Mouse (Mus musculus) frontal cortex, postnatal 14 days (tissue): ENCODE measurements around the gene Scn5a.

Experiments
- DNase-seq, 2 experiments: peaks; one replicate each; pipeline ENCODE4 v3.0.0; 2022; ENCODE audit warnings: low spot score in 2 of 2

The Scn5a gene

GRCm38 (mm10) chr9:119564803-119565202, 14.0 kb downstream of the Scn5a start:
- no peak for DNase-seq

DNA sequence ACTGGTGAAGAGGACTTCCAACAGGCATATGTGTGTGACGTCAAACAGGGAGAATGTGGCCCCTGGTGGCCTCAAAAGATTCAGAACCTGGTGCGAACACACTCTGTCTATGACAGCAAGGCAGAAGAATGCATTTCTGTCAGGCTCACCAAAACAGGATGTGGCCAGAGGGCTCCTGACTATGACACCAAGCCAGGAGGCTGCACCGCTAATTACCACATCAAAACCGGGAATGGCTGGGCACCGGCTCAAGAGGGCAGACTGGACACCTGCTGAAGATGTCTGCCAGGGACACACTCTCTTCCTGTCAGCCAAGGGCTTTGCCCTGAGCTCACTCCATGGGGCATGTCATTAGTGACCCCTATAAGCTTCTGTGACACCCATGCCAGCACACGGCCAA, 15.2 kb downstream of the Scn5a start:
- no peak for DNase-seq

GRCm38 (mm10) chr9:119562256-119562655, 16.6 kb downstream of the Scn5a start:
- DNase-seq: no peak

GRCm38 (mm10) chr9:119561746-119562145, 17.1 kb downstream of the Scn5a start:
- no peak for DNase-seq

- DNase-seq: no peak
Observed at GRCm38 (mm10) chr9:119559537-119560276, 19.1 kb downstream of the Scn5a start.

DNA sequence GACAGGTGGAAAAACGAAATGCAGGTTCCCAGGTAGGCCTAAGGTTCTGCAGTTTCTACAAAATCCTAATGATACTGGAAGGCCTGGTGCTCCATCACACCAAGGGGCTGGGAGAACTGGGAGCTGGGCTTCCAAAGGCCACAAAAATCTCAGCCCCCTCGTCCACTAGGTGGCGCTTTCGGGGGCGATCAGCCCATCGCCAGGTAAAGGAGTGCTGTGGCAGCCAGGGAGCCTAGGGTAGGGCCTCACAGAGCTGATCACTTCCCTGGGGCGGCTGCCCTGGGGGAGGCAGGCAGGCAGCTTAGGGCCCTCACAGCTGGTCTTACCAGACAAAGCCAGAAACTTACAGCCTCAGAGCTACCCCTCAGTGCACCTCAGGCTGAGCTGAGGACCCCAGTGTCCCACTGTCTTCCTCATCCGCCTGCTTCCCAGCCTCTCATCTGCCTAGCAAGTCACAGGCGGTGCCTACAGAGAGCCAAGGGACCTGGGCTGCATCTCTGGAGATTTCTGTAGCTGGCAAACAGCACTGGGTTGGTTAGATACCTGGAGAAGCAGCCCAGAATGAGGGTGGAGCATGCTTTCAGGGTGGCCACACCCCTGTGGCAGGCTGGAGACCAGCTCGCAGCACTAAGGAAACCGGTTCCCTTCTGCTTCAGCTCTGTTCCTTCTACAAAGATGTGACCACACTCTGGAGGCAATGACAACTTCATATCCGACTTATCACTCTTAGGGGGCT, 20.5 kb downstream of the Scn5a start:
- no peak for DNase-seq

DNA sequence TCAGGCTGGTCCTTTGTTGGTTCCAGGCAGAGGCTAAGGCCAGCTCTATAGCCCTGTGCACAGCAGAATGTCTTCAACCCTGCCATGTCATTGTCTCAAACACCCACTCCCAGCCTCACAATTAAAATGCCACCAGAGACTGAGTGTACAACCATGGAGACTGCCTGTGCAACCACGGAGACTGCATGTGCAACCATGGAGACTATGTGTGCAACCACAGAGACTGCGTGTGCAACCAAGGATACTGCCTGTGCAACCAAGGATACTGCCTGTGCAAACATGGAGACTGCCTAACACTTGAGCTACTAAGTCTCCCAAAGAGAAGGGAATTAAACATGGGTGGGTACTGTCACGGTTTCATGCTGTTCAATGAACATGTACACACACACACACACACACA, 22.8 kb downstream of the Scn5a start:
- no peak for DNase-seq

DNA sequence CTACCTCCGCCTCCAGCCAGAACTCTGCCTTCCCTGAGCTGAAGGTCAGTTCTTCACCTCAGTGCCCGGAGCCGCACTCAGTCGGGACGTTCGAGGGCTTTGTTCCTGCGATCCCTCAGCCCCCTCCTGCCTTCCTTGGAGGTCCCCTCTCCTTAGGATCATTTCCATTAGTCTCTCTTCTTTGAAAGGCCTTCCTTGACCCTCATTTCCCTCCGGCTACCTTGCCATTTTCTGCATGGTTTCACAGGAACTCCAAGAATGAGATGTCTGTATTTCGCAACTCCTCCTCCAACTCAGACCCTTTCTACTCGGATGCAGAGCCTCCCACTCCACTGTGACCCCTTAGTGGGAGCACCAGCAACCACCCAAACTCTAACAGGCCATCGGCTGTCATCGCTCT, 31.3 kb downstream of the Scn5a start:
- DNase-seq: no peak

DNA sequence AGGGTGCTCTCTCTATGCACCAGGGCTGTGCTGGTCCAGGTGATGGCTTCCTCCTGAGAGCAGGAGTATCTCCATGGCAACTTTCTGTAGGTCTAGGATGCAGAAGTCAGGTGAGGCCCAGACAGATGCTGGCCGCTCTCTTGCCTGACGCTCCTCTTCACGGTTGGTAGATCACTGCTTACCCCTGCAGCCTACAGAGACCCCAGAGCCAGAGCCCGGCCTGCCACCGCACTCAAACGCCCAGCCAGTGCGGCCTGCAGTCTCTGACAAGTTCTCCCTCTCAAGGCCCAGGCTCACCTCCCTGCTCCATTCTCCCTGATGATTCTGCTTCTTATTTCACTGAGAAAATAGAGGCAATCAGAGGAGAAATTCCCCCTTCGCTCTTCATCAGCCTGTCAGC, 31.7 kb downstream of the Scn5a start:
- DNase-seq: no peak

DNA sequence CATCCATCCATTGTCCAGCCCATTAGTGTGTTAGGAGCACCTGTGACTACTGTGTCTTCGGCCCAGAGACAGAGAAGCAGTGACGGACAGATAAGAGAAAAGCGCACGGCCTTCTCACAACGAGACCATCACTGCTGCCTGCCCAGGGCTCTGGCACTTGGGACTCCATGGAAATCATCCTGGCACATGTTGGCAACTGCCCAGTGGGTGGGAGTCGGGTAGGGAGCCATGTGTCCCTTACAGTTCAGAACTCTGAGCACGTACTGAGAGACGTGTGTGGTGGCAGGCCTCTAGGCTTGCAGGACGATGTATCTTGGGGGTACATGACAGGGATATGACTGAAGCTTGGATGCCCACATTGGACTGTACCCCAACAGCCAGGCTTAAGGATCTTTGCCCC, 38.1 kb downstream of the Scn5a start:
- DNase-seq: no peak

GRCm38 (mm10) chr9:119537823-119538222, 41.0 kb downstream of the Scn5a start:
- DNase-seq: no peak

DNA sequence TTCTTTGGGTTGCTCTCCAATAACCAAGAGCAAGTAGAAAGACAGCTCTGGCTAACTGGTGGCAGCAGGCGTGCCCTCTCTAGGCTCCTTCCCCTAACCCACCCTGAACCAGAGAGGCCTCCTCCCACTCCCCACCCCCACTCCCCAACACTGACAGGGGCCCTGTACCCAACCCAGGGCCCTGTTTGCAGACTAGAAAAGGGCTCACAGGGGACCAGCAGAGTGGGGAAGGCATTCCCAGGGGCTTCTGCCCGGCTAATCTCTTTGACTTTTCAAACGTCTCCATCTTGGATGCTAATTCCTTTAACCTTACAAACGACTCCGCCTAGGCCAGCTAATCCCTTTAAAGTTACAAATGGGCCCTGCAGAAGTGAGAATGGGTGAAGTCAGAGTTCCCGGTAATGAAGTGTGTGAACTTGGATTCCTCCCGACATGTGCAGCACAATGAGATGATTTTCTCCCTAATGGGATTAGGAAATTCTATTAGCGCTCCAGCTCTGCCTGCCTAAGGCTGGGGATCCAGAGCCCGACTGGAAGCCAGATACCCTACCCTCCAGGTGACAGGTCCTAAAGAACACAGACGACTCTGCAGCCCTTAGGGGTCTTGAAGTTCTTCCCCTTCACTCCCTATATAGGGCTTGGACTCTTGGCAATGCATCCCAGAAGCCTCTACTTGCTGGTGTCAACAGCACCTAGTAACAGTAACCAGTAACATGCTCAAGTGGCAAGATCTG, 47.0 kb downstream of the Scn5a start:
- DNase-seq: no peak

GRCm38 (mm10) chr9:119524511-119524910, 54.3 kb downstream of the Scn5a start:
- DNase-seq: no peak

DNA sequence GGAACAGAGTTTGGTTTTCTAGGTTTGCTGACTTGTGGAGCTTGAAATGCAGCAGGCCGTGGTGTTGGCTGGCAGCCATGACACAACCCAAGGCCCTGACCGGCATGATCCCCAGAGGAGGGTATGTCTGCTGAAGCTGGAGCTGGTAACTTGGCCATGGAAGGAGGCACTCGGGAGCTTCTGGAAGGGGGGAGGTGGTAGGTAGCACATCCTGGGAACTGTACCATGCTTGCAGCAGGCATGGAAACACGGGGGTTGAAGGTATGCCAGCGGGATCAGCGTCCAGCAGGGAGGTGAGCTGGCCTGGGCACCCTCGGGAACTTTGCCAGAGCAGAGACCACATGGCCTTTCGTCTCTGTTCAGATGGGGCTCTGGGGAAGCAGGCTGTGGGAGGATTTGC, 55.5 kb downstream of the Scn5a start:
- DNase-seq: no peak

DNA sequence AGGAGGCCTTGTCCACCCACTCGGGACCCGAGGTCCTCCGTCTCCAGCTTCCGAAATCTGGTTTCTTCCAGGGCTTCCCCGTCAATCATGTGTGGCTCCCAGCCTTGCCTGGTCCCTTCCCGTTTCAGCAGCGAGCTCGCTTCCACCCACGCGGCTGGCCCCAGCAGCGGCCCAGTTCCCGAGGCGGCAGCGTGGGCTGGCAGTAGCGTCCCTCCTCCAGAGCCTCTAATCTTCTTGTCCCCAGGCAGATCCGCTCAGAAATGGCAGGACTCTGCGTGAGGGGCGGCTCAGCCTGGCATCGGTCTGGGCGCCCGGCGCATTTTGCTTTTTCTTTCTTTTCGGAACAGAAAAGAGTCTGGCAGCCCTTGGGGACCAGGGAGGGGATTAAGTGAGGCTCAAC, 59.7 kb downstream of the Scn5a start:
- DNase-seq: peak in 1 of 2 experiments; percentile 27

DNA sequence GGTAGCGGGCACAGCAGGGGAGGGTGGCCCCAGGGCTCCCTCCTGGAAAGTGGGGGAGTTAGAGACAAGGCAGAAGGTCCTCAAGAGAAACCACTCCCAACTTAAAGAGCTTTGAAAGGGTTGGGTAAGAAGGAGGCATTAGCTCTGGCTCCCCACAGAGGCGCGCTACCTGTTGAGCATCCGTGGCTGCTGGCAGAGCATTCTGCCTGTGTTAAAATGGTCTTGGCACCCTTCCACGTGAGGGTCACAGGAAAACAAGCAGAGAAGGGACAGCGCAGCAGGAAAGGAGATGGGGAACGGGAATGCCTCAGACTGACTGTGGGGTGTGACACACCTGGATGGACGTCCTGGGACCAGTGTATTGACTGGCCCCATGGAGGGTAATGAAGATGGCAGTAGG, 60.6 kb downstream of the Scn5a start:
- no peak for DNase-seq

- DNase-seq: no peak
Observed at GRCm38 (mm10) chr9:119517467-119517866, 61.3 kb downstream of the Scn5a start.

DNA sequence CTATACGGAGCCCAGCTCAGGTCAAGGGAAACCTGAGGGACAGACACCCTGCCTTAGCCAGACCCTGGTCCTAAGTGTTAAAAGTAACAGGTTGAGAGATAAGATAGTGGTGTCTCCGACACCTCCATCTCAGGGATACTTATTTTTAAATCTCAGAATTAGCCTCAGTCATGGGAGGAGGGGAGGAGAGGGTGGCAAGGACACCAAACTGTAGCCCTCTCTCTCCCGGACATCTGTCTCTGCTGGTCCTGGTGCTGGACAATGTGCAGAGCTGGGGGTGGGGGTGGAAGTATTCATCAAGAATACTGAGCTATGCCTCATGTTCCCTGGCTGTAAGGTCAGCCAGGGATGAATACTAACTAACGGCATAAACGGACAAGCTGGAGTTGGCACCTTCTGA, 62.0 kb downstream of the Scn5a start:
- DNase-seq: no peak

DNA sequence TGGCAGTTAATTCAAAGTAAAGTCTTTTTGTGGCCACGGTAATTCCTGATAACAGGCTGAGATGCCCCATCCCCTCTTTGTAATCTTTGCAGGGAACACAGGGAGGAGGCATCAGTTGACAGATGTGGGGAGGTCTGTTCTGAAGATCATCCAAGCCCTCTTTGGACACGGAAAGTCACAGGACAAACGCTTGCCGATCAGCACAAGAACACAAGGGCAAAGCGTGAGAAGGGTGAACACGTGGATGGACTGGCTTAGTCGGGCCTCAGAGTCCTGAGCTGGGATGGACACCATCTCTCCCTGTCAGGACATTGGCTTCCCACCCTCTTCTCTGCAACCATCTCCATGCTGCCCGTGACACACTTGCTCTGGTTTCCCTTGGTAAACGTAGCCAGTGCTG, 63.4 kb downstream of the Scn5a start:
- no peak for DNase-seq

- DNase-seq: no peak
Observed at GRCm38 (mm10) chr9:119514986-119515385, 63.8 kb downstream of the Scn5a start.

DNA sequence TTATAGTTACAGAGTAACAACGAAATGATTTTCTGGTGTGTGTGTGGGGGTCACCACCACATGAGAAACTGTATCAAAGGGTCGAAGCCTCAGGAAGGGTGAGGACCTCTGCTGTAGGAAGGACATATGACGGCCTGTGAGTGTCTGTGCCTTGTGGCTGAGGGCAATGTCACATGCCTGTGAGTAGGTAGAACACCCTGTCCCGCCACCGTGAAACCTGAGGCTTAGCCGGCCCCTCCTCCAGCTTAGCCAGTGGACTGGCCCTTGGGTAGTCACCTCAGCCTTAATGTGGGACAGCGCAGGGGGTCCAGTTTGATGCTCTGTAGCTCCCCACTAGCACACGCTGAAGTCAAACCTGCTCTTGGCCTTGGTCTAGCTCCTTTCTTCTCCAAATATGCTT, 65.0 kb downstream of the Scn5a start:
- no peak for DNase-seq

DNA sequence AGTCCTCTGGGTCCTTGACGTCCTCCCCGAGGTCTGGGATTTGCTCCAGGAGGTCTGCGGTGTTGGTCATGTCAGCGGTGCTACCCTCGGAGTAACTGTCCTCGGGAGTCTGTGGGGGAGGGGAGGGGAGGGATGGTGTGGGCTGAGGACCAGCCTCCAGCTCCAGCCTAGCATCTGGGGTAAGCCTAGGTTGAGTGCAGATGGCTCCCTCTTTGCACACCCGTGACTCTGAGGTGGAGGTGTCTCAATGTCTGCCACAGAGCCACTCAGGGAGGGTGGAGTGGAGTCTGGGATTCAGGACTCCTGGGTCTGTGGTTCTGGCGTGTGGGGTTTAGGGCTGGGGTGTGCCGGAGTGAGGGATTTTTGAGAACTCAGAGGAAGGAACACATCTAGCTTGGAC, 65.8 kb downstream of the Scn5a start:
- no peak for DNase-seq

DNA sequence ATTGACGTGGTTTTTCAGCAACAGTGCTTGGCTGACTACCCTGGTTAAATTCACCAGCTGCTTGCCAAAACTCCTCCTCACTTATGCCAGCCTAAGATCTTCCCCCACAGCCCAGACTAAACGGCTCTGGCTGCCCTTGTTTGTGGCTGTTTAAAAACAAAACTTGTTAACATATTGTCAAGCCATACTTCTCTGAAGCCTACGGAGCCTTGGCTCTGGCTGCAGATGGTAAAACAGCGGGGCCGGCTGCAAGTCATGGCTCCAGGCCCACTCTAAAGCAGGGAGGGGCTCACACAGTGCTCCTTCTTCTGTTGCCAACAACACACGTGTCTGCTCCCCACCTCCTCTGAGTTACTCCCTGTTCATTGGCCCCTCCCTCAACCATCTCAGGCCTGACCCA, 67.9 kb downstream of the Scn5a start:
- peak; percentile 14 to 20 for DNase-seq
